Mouse (Mus musculus): ENCODE measurements around the gene Hoxa10.

GRCm38 (mm10) chr6:52249826-52250225 is 9.2 kb upstream of the Hoxa10 start:
- TF ChIP-seq CHD2 (IDR thresholded peaks at IDR 0.05; ENCODE audit: low read depth, low read length) (no peak), MAFK (IDR thresholded peaks at IDR 0.05; ENCODE audit: insufficient read depth, low read depth, low read length) (no peak)
